Mouse (Mus musculus) bone marrow, adult 2 months (tissue): Measurements from ENCODE around the gene Dcaf1.

ENCODE experiments used
- CTCF ChIP-seq: fragments of 200-500 bp; IDR thresholded peaks from 2 replicates; pipeline ENCODE4 v1.5.1; 2011; ENCODE audit warnings: low read length, control low read depth; ENCODE audit not compliant: control insufficient read depth, insufficient read depth
- POLR2A ChIP-seq: fragments of 200-500 bp; IDR thresholded peaks from 2 replicates; pipeline ENCODE4 v1.6.1; 2011; ENCODE audit warnings: low read depth, mild to moderate bottlenecking, control low read depth, low read length, borderline replicate concordance; ENCODE audit not compliant: control insufficient read depth

DNA sequence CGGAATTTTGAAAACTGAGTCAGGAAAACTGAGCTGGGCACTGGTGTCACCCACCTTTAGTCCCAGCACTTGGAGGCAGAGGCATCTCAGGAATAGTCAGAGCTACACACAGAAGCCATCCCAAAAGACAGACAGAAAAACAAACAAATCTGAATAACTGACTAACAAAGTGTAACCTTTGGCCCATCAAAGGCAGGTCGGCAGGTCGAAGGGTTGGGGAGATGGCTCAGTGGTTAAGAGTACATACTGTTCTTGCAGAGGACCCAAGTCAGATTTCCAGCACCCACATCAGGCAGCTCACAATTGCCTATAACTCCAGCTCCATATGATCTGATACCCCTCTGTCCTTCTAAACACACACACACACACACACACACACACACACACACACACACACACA is 36.5 kb upstream of the Dcaf1 start:
- TF ChIP-seq CTCF, result no peak
- TF ChIP-seq POLR2A, result no peak
